Mouse (Mus musculus) erythroblast, embryonic 14.5 days (primary cell): ENCODE data around the gene Olfr1441.

Source experiments
- GATA1 ChIP-seq: IDR thresholded peaks from 2 replicates; pipeline ENCODE4 v1.6.1; 2012; ENCODE audit warnings: low read length, inconsistent platforms, mixed read lengths
- TAL1 ChIP-seq: IDR thresholded peaks from 3 replicates; pipeline ENCODE4 v1.6.1; 2012; ENCODE audit warnings: low read length, inconsistent platforms, mixed read lengths

GRCm38 (mm10) chr19:12464674-12465073 is 47.4 kb downstream of the Olfr1441 start:
- TF ChIP-seq TAL1 (no peak), GATA1 (no peak)
